ENCODE assay signal across 9 mouse cellular contexts in the genomic region with DNA sequence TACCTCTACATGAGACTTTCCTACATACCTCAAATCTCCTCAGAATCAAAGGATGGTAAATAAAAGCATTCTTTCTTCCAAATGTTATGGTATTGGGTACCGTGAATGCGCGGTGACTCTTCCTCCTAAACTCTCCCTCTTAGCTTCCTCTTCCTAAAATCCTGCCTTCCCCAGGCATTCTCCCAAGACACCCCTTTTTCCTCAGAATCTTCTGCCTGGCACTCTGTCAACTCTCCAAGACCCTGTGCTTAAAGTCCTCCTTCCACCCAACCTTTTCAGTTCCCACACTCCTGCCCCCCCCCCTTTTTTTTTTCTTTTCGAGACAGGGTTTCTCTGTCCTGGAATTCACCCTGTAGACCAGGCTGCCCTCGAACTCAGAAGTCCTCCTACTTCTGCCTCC. TPM values are rescaled to one million over a fixed set of nuclear protein-coding genes. Genes with fewer than 3 reads are reported as not detected.
DNase-seq lines count a peak whose midpoint lies in the region; ATAC-seq and TF ChIP-seq lines count a peak whose summit lies in the region.
"Had no signal": no experiment of that assay in that cellular context is flagged by ENCODE, and none has a peak within 500 bp of the region (broad histone marks: within the 10 kb centered on the region; RNA-seq: fewer than 3 reads in every experiment).

No protein-coding gene starts in this region.

- TF ChIP-seq POLR2A in cortical plate, adult 2 months (IDR thresholded peaks at IDR 0.05; ENCODE audit: extremely low read depth, insufficient read depth, low read length): no peak

- no peaks in the 10 kb centered on the region for H3K9me3 ChIP-seq in heart, postnatal 0 days (replicated peaks; ENCODE audit: control insufficient read depth, low read length)
- no peaks in the 10 kb centered on the region for H3K9me3 ChIP-seq in hindbrain, embryonic 12.5 days (replicated peaks)
- no peaks in the 10 kb centered on the region for H3K9me3 ChIP-seq in midbrain, embryonic 12.5 days

- H3K27me3 ChIP-seq in heart, postnatal 0 days (ENCODE audit: control insufficient read depth, insufficient read depth, low read length): peaks cover 6% of the 10 kb centered on the region; the same call in 1 of the 2 replicates
- peaks cover 11% of the 10 kb centered on the region for H3K27me3 ChIP-seq in hindbrain, embryonic 12.5 days
- peaks cover 13% of the 10 kb centered on the region for H3K27me3 ChIP-seq in midbrain, embryonic 12.5 days
- H3K27me3 ChIP-seq: Patski had no signal

- H3K4me1 ChIP-seq in heart, postnatal 0 days (ENCODE audit: control insufficient read depth, insufficient read depth): peaks cover 17% of the 10 kb centered on the region; the same call in 1 of the 2 replicates
- H3K4me1 ChIP-seq in cortical plate, adult 2 months (ENCODE audit: control insufficient read depth, insufficient read depth, low read length): no peaks in the 10 kb centered on the region; the same call in 1 of the 2 replicates
- peaks cover 33% of the 10 kb centered on the region for H3K4me1 ChIP-seq in hindbrain, embryonic 12.5 days
- H3K4me1 ChIP-seq in midbrain, embryonic 12.5 days: peaks cover 28% of the 10 kb centered on the region

- peak overlapping the region; percentile 23 for H3K4me3 ChIP-seq in heart, postnatal 0 days (ENCODE audit: low read depth, low read length)
- peak overlapping the region; percentile 17 for H3K4me3 ChIP-seq in cortical plate, adult 2 months (ENCODE audit: insufficient read depth, low read length)
- H3K4me3 ChIP-seq in hindbrain, embryonic 12.5 days: peak overlapping the region; percentile 98
- H3K4me3 ChIP-seq in midbrain, embryonic 12.5 days: peak overlapping the region; percentile 90

- H3K27ac ChIP-seq in heart, postnatal 0 days (ENCODE audit: low read depth): no peak overlapping the region
- no peak overlapping the region for H3K27ac ChIP-seq in cortical plate, adult 2 months (ENCODE audit: insufficient read depth, low read length)
- peak overlapping the region; percentile 62 for H3K27ac ChIP-seq in hindbrain, embryonic 12.5 days
- H3K27ac ChIP-seq in midbrain, embryonic 12.5 days (replicated peaks): peak overlapping the region; percentile 65

- no peak for ATAC-seq in heart, postnatal 0 days (ENCODE audit: insufficient read depth, low read depth)
- ATAC-seq in hindbrain, embryonic 12.5 days (ENCODE audit: low FRiP score): no peak
- no peak for ATAC-seq in midbrain, embryonic 12.5 days (ENCODE audit: low FRiP score, low read depth)

- peaks cover 30% of the 10 kb centered on the region for H3K36me3 ChIP-seq in heart, postnatal 0 days (replicated peaks; ENCODE audit: control insufficient read depth, insufficient read depth, low read length)
- peaks cover 32% of the 10 kb centered on the region for H3K36me3 ChIP-seq in hindbrain, embryonic 12.5 days
- H3K36me3 ChIP-seq in midbrain, embryonic 12.5 days: peaks cover 31% of the 10 kb centered on the region

- 7% methylated on average over 5 of the region's 5 CpGs for WGBS in heart, postnatal 0 days
- WGBS in hindbrain, embryonic 12.5 days: 2% methylated on average over 5 of the region's 5 CpGs
- 1% methylated on average over 5 of the region's 5 CpGs for WGBS in midbrain, embryonic 12.5 days

- peak overlapping the region; percentile 59 for H3K4me2 ChIP-seq in heart, postnatal 0 days (ENCODE audit: low read depth, low read length)
- peak overlapping the region; percentile 57 for H3K4me2 ChIP-seq in hindbrain, embryonic 12.5 days (replicated peaks)
- peak overlapping the region; percentile 52 for H3K4me2 ChIP-seq in midbrain, embryonic 12.5 days (replicated peaks)

- no peak for DNase-seq in heart, postnatal 0 days (ENCODE audit: low spot score)
- DNase-seq in heart, adult 11 months: no peak
- no peak for DNase-seq in adipocyte (ENCODE audit: low spot score)
- no peak for DNase-seq in left cerebral cortex, postnatal 36 days (ENCODE audit: low spot score in 2 of 2)
- DNase-seq in layer of hippocampus, postnatal 10 days (ENCODE audit: low spot score in 2 of 2): no peak

- TF ChIP-seq CTCF in heart, postnatal 0 days (IDR thresholded peaks at IDR 0.05; ENCODE audit: low read depth): no peak
- TF ChIP-seq CTCF in cortical plate, adult 2 months (IDR thresholded peaks at IDR 0.05; ENCODE audit: extremely low read depth, insufficient read depth, low read length): no peak

- no peak for TF ChIP-seq EP300 in heart, postnatal 0 days (IDR thresholded peaks at IDR 0.05; ENCODE audit: low read depth)

- intact Hi-C loops in left cerebral cortex, postnatal 36 days (cut with DNase I): no loop called here

- H3K9ac ChIP-seq in heart, postnatal 0 days (replicated peaks; ENCODE audit: low read depth, low read length): no peak overlapping the region
- H3K9ac ChIP-seq in hindbrain, embryonic 12.5 days: peak overlapping the region; percentile 32; the same call in 1 of the 2 replicates
- no peak overlapping the region for H3K9ac ChIP-seq in midbrain, embryonic 12.5 days (replicated peaks)

RNA-seq across cellular contexts. Expression of gene Cyth2, which starts 0.5 kb away (rescaled TPM):
- 99.9 and 102 TPM in 2 replicates for total RNA-seq in heart, postnatal 0 days (2014; rRNA removed; ENCODE audit: low replicate concordance)
- 86.5 and 90.0 TPM in 2 replicates for polyA plus RNA-seq in heart, postnatal 0 days (2015; fragmentation: Nextera tagmentation; extraction: Ambion mirVana)
- 161 and 162 TPM in 2 replicates for polyA plus RNA-seq in cortical plate, adult 2 months (2012; rRNA removed)
- 280 and 284 TPM in 2 replicates for polyA plus RNA-seq in hindbrain, embryonic 12.5 days (2016; fragmentation: Nextera tagmentation; extraction: Ambion mirVana)
- 288 and 293 TPM in 2 replicates for polyA plus RNA-seq in midbrain, embryonic 12.5 days (2016; fragmentation: Nextera tagmentation; extraction: Ambion mirVana)
- 100 to 1,000 TPM; 199 to 210 TPM for total RNA-seq in left cerebral cortex, postnatal 36 days (2021)
- 100 to 1,000 TPM; 180 to 184 TPM for total RNA-seq in layer of hippocampus, postnatal 10 days (2021)

RNA-seq across cellular contexts. Expression of gene Kcnj14, which starts 9.7 kb away (rescaled TPM):
- total RNA-seq in heart, postnatal 0 days (2014; rRNA removed; ENCODE audit: low replicate concordance): 0.35 TPM in 1 of 2 replicates, not detected in the other
- 0.26 and 0.29 TPM in 2 replicates for polyA plus RNA-seq in heart, postnatal 0 days (2015; fragmentation: Nextera tagmentation; extraction: Ambion mirVana)
- polyA plus RNA-seq in cortical plate, adult 2 months (2012; rRNA removed): 1.8 and 2.6 TPM in 2 replicates
- polyA plus RNA-seq in hindbrain, embryonic 12.5 days (2016; fragmentation: Nextera tagmentation; extraction: Ambion mirVana): 0.80 and 0.96 TPM in 2 replicates
- polyA plus RNA-seq in midbrain, embryonic 12.5 days (2016; fragmentation: Nextera tagmentation; extraction: Ambion mirVana): 0.46 and 1.1 TPM in 2 replicates
- total RNA-seq in left cerebral cortex, postnatal 36 days (2021): 1 to 10 TPM; 2.3 to 3.0 TPM
- total RNA-seq in layer of hippocampus, postnatal 10 days (2021): 1 to 10 TPM; 2.0 to 2.6 TPM

RNA-seq across cellular contexts. Expression of gene Grwd1, which starts 15.9 kb away (rescaled TPM):
- 26.7 and 28.8 TPM in 2 replicates for total RNA-seq in heart, postnatal 0 days (2014; rRNA removed; ENCODE audit: low replicate concordance)
- 19.3 and 22.7 TPM in 2 replicates for polyA plus RNA-seq in heart, postnatal 0 days (2015; fragmentation: Nextera tagmentation; extraction: Ambion mirVana)
- polyA plus RNA-seq in cortical plate, adult 2 months (2012; rRNA removed): 15.7 and 17.5 TPM in 2 replicates
- polyA plus RNA-seq in hindbrain, embryonic 12.5 days (2016; fragmentation: Nextera tagmentation; extraction: Ambion mirVana): 43.2 and 45.8 TPM in 2 replicates
- polyA plus RNA-seq in midbrain, embryonic 12.5 days (2016; fragmentation: Nextera tagmentation; extraction: Ambion mirVana): 50.1 and 50.2 TPM in 2 replicates
- 10 to 100 TPM; 19.5 to 21.0 TPM for total RNA-seq in left cerebral cortex, postnatal 36 days (2021)
- total RNA-seq in layer of hippocampus, postnatal 10 days (2021): 10 to 100 TPM; 27.0 to 27.3 TPM

RNA-seq across cellular contexts. Expression of gene Sult2b1, which starts 30.4 kb away (rescaled TPM):
- total RNA-seq in heart, postnatal 0 days (2014; rRNA removed; ENCODE audit: low replicate concordance): not detected in 2 replicates
- polyA plus RNA-seq in heart, postnatal 0 days (2015; fragmentation: Nextera tagmentation; extraction: Ambion mirVana): 0.23 and 0.27 TPM in 2 replicates
- polyA plus RNA-seq in cortical plate, adult 2 months (2012; rRNA removed): 26.6 and 29.3 TPM in 2 replicates
- 2.4 and 3.0 TPM in 2 replicates for polyA plus RNA-seq in hindbrain, embryonic 12.5 days (2016; fragmentation: Nextera tagmentation; extraction: Ambion mirVana)
- polyA plus RNA-seq in midbrain, embryonic 12.5 days (2016; fragmentation: Nextera tagmentation; extraction: Ambion mirVana): 1.5 and 2.2 TPM in 2 replicates
- total RNA-seq in left cerebral cortex, postnatal 36 days (2021): 10 to 100 TPM; 11.4 to 13.8 TPM
- 10 to 100 TPM; 11.8 to 12.0 TPM for total RNA-seq in layer of hippocampus, postnatal 10 days (2021)

RNA-seq across cellular contexts. Expression of gene Lmtk3, which starts 31.3 kb away (rescaled TPM):
- 0.31 TPM in 1 of 2 replicates, not detected in the other for total RNA-seq in heart, postnatal 0 days (2014; rRNA removed; ENCODE audit: low replicate concordance)
- not detected in 2 replicates for polyA plus RNA-seq in heart, postnatal 0 days (2015; fragmentation: Nextera tagmentation; extraction: Ambion mirVana)
- polyA plus RNA-seq in cortical plate, adult 2 months (2012; rRNA removed): 191 and 227 TPM in 2 replicates
- polyA plus RNA-seq in hindbrain, embryonic 12.5 days (2016; fragmentation: Nextera tagmentation; extraction: Ambion mirVana): 8.4 and 11.9 TPM in 2 replicates
- 10.6 and 11.1 TPM in 2 replicates for polyA plus RNA-seq in midbrain, embryonic 12.5 days (2016; fragmentation: Nextera tagmentation; extraction: Ambion mirVana)
- 100 to 1,000 TPM; 225 to 267 TPM for total RNA-seq in left cerebral cortex, postnatal 36 days (2021)
- total RNA-seq in layer of hippocampus, postnatal 10 days (2021): 100 to 1,000 TPM; 298 to 311 TPM

Comparison
In these comparisons a context has a peak if more than half of its experiments do, and no peak if none do; other contexts are left out.
1. H3K27ac ChIP-seq: peak in hindbrain, embryonic 12.5 days (single experiment) and midbrain, embryonic 12.5 days (single experiment); none in heart, postnatal 0 days (single experiment) and cortical plate, adult 2 months (single experiment).
2. H3K4me3 ChIP-seq: peak in every context shown above with its lines; median percentile 98 in hindbrain, embryonic 12.5 days; 90 in midbrain, embryonic 12.5 days; 23 in heart, postnatal 0 days; 17 in cortical plate, adult 2 months.
3. Peak in every context shown above with its lines, with median percentiles within 50 percentile points of each other: H3K4me2 ChIP-seq.